Mouse (Mus musculus) inflammation-experienced regulatory T-cells (primary cell): ENCODE measurements around the gene Fstl3. TPM values are rescaled to one million over a fixed set of nuclear protein-coding genes. Genes with fewer than 3 reads are reported as not detected.

Experiments
- polyA plus RNA-seq, 2 experiments: library from polyadenylated mRNA; unstranded; fragments of 100-300 nt; shearing (Covaris generic); gene quantifications; one replicate each; pipeline ENCODE4 v1.2.1; 2017

Gene Fstl3
- polyA plus RNA-seq = under 1 TPM; 0.13 to 0.51 TPM

DNA sequence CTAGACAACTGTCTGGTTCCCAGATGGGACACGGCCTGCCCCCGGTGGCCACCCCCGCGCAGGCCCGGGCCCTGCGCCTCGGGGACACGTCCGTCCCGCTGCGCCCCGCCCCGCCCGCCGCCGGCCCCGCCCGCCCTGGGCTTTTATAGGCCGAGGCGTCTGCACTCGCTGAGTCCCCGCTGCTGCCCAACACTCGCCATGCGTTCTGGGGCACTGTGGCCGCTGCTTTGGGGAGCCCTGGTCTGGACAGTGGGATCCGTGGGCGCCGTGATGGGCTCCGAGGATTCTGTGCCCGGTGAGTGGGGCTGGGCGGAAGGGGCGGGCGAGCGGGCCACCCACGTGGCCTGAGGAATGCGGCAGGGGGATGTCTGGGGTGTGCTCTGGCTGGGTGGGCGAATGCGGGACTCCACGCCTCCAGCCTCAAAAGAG is at the start of gene Fstl3:
Gene Fstl3, plus strand, starts transcription at position 170 of the 429 bp plus-strand sequence.

GRCm38 (mm10) chr10:79745898-79746773 is 30.9 kb upstream of the Fstl3 start, which contains the start of gene Polrmt:
TSS of gene Polrmt (minus strand) at chr10:79746581.

GRCm38 (mm10) chr10:79754856-79755516 is 22.1 kb upstream of the Fstl3 start, which contains the start of gene Fgf22:
TSS of gene Fgf22 (plus strand) at chr10:79755076.

GRCm38 (mm10) chr10:79766508-79767325 is 10.4 kb upstream of the Fstl3 start, which contains the start of gene Rnf126:
TSS of gene Rnf126 (minus strand) at chr10:79766952.

DNA sequence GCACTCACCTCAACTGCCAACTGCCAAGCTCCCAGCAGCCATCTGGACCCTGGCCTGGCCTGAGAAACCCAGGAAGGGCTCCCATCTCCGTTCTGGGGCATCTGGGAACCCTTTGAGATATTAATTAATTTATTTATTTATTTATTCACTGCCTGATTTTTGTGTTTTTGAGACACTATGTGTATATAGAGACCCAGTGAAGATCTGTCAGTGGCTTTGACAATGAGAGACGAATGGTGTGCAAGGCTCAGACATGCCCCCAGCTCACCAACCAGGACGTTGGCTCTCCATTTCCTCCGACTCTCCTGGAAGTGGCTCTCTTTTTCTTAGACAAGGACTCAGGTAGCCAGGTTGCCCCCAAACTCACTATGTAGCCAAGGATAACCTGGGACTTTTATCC is 13.8 kb downstream of the Fstl3 start, which contains the start of gene Prss57:
Gene Prss57, minus strand, starts transcription at position 101 of the 400 bp plus-strand sequence.

DNA sequence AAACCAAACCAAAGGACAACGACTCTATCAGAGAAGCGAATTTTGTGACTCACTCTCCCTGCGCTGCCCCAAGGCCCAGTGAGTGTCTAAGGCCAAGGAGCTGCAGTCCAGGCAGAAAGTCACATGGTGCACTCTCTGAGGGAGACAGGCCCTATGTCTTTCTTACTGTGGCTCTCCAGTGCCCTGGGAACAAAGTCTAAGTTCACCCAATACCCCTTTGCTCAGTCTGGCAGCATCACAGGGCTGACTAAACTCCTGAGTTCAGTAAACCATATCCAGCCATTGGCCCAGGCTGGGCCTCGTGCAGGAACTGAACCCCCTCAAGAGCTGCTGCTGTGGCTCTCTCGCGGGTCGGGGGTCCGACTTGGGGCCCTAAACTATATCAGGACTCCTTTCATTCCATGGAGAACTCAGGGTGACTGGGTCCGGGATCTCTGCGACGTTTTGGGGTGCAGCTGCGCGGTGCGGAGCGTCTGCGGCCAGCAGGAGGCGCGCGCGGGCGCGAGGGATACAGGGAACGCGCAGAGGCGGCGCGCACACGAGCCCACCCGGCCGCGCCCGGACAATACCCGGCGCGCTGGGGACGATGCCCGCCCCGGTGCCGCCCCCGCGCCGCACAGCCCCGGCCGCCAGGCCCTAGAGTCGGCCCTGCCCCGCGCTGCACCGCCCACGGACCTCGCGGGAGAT is 16.1 kb downstream of the Fstl3 start, which contains the start of gene Palm:
Gene Palm, plus strand, starts transcription at position 522 of the 687 bp plus-strand sequence.

GRCm38 (mm10) chr10:79820782-79821181 is 43.7 kb downstream of the Fstl3 start, which contains the start of gene Misp:
TSS of gene Misp (plus strand) at chr10:79820989.

Other genes starting within 250 kb of the Fstl3 start
- 1 to 10 TPM; 5.0 to 6.5 TPM for gene Plpp2, start 243.5 kb upstream of the Fstl3 start, polyA plus RNA-seq
- 10 to 100 TPM; 39.6 to 51.5 TPM for gene Mier2, start 222.1 kb upstream of the Fstl3 start, polyA plus RNA-seq
- gene Theg, start 189.9 kb upstream of the Fstl3 start, polyA plus RNA-seq = under 1 TPM in 1 of 2 experiments, not detected in 1; 0.62 TPM
- under 1 TPM; 0.17 to 0.27 TPM for gene C2cd4c, start 163.2 kb upstream of the Fstl3 start, polyA plus RNA-seq
- gene Shc2, start 139.4 kb upstream of the Fstl3 start, polyA plus RNA-seq = under 1 TPM in 1 of 2 experiments, not detected in 1; 0.30 TPM
- gene Odf3l2, start 131.5 kb upstream of the Fstl3 start, polyA plus RNA-seq = not detected
- 1 to 10 TPM in 1 of 2 experiments, not detected in 1; 1.6 TPM for gene Madcam1, start 112.7 kb upstream of the Fstl3 start, polyA plus RNA-seq
- gene Tpgs1, start 107.9 kb upstream of the Fstl3 start, polyA plus RNA-seq = 10 to 100 TPM; 40.8 to 60.9 TPM
- 10 to 100 TPM; 87.7 to 88.0 TPM for gene Cdc34, start 95.1 kb upstream of the Fstl3 start, polyA plus RNA-seq
- 1 to 10 TPM; 1.1 to 3.0 TPM for gene Gzmm, start 88.3 kb upstream of the Fstl3 start, polyA plus RNA-seq
- gene Bsg, start 72.8 kb upstream of the Fstl3 start, polyA plus RNA-seq = 100 to 1,000 TPM; 235 to 253 TPM
- gene Hcn2, start 60.6 kb upstream of the Fstl3 start, polyA plus RNA-seq = under 1 TPM in 1 of 2 experiments, not detected in 1; 0.13 TPM
- 10 to 100 TPM; 41.3 to 47.1 TPM for gene Polrmt, start 30.7 kb upstream of the Fstl3 start, polyA plus RNA-seq
- under 1 TPM; 0.12 to 0.55 TPM for gene Fgf22, start 22.2 kb upstream of the Fstl3 start, polyA plus RNA-seq
- gene Rnf126, start 10.3 kb upstream of the Fstl3 start, polyA plus RNA-seq = 10 to 100 TPM; 47.4 to 52.3 TPM
- not detected for gene Prss57, start 13.7 kb downstream of the Fstl3 start, polyA plus RNA-seq
- gene Palm, start 16.3 kb downstream of the Fstl3 start, polyA plus RNA-seq = 1 to 10 TPM in 1 of 2 experiments, under 1 TPM in 1; 0.76 to 4.9 TPM
- 1 to 10 TPM in 1 of 2 experiments, not detected in 1; 2.1 TPM for gene Misp, start 43.7 kb downstream of the Fstl3 start, polyA plus RNA-seq
- 100 to 1,000 TPM; 239 to 286 TPM for gene Ptbp1, start 77.2 kb downstream of the Fstl3 start, polyA plus RNA-seq
- gene Prtn3, start 97.2 kb downstream of the Fstl3 start, polyA plus RNA-seq = under 1 TPM in 1 of 2 experiments, not detected in 1; 0.34 TPM
- 1 to 10 TPM; 2.7 to 4.4 TPM for gene Plppr3, start 97.4 kb downstream of the Fstl3 start, polyA plus RNA-seq
- not detected for gene Elane, start 109.0 kb downstream of the Fstl3 start, polyA plus RNA-seq
- gene Cfd, start 113.6 kb downstream of the Fstl3 start, polyA plus RNA-seq = not detected
- 10 to 100 TPM; 30.5 to 30.7 TPM for gene Med16, start 131.7 kb downstream of the Fstl3 start, polyA plus RNA-seq
- 10 to 100 TPM; 10.9 to 15.4 TPM for gene Gm26602, start 133.6 kb downstream of the Fstl3 start, polyA plus RNA-seq
- under 1 TPM; 0.09 to 0.57 TPM for gene Kiss1r, start 139.7 kb downstream of the Fstl3 start, polyA plus RNA-seq
- gene R3hdm4, start 143.9 kb downstream of the Fstl3 start, polyA plus RNA-seq = 100 to 1,000 TPM; 160 to 181 TPM
- 1 to 10 TPM; 6.9 to 8.9 TPM for gene Arid3a, start 149.8 kb downstream of the Fstl3 start, polyA plus RNA-seq
- gene Wdr18, start 182.9 kb downstream of the Fstl3 start, polyA plus RNA-seq = 10 to 100 TPM; 63.3 to 64.9 TPM
- gene Grin3b, start 193.4 kb downstream of the Fstl3 start, polyA plus RNA-seq = under 1 TPM; 0.10 to 0.83 TPM
- 10 to 100 TPM; 22.6 to 30.0 TPM for gene Tmem259, start 207.1 kb downstream of the Fstl3 start, polyA plus RNA-seq
- 100 to 1,000 TPM; 843 to 967 TPM for gene Cnn2, start 211.3 kb downstream of the Fstl3 start, polyA plus RNA-seq
- 10 to 100 TPM; 49.6 to 55.9 TPM for gene Abca7, start 219.2 kb downstream of the Fstl3 start, polyA plus RNA-seq
- gene Arhgap45, start 239.4 kb downstream of the Fstl3 start, polyA plus RNA-seq = 100 to 1,000 TPM; 728 to 884 TPM